Mouse (Mus musculus): Measurements from ENCODE around the gene Zfp691. TPM values are rescaled to one million over a fixed set of nuclear protein-coding genes. Genes with fewer than 3 reads are reported as not detected.
A peak's percentile ranks its signal among the peaks of the same experiment; 100 is the strongest.

Gene Zfp691
- total and polyA plus RNA-seq, 3 experiments: 6.7 to 9.9 TPM; not detected in 1

- TF ChIP-seq HCFC1 (IDR thresholded peaks at IDR 0.05; ENCODE audit: low read depth, low read length) (peak; percentile 100), SIN3A (IDR thresholded peaks at IDR 0.05; ENCODE audit: low read length) (peak; percentile 90), MYB (IDR thresholded peaks at IDR 0.05; ENCODE audit: low read depth, low read length) (no peak), POLR2AphosphoS5 (IDR thresholded peaks at IDR 0.05; ENCODE audit: borderline replicate concordance, low read depth, low read length) (peak; percentile 41; the same call in 1 of the 2 replicates)
Measured at GRCm38 (mm10) chr4:119173851-119174453, at the start of gene Zfp691 (continued).

- Histone ChIP-seq H3K4me1 (ENCODE audit: control insufficient read depth in 1 of 2, insufficient read depth in 2 of 2, low read length in 2 of 2) (peaks cover 0 to 12% of the 10 kb centered on the region in 2 experiments; a peak in 2 of 4 replicates), H3K79me2 (ENCODE audit: control insufficient read depth, insufficient read depth, low read length, poor library complexity) (no peaks in the 10 kb centered on the region), H3K27ac (ENCODE audit: control insufficient read depth, low read depth, low read length) (no peak overlapping the region), H3K9me3 (replicated peaks; ENCODE audit: insufficient read depth, low read length) (no peaks in the 10 kb centered on the region), H3K9ac (ENCODE audit: control insufficient read depth, low read depth, low read length, poor library complexity, severe bottlenecking) (no peak overlapping the region), H3K4me3 (ENCODE audit: control insufficient read depth in 1 of 2, insufficient read depth in 1 of 2, low read depth in 2 of 2, low read length in 2 of 2) (no peak overlapping the region), H3K36me3 (ENCODE audit: control insufficient read depth in 1 of 2, insufficient read depth in 2 of 2, low read length in 2 of 2) (peaks cover 0 to 15% of the 10 kb centered on the region in 2 experiments; a peak in 2 of 4 replicates), H3K27me3 (ENCODE audit: control insufficient read depth in 1 of 2, insufficient read depth in 2 of 2, low read length in 2 of 2) (no peaks in the 10 kb centered on the region)
- DNase-seq (ENCODE audit: low read depth, low spot score): peak; percentile 75
- TF ChIP-seq E2F4 (IDR thresholded peaks at IDR 0.05; ENCODE audit: borderline replicate concordance, low read depth, low read length) (no peak), ETS1 (IDR thresholded peaks at IDR 0.05; ENCODE audit: low read depth, low read length) (no peak), ELF1 (IDR thresholded peaks at IDR 0.05; ENCODE audit: low read depth, low read length) (peak; percentile 70; the same call in 1 of the 2 replicates), ZKSCAN1 (IDR thresholded peaks at IDR 0.05; ENCODE audit: low read depth, low read length) (no peak), MAX (IDR thresholded peaks at IDR 0.05; ENCODE audit: low read length) (no peak), CHD2 (IDR thresholded peaks at IDR 0.05; ENCODE audit: low read length) (no peak), JUND (IDR thresholded peaks at IDR 0.05; ENCODE audit: low read depth, low read length) (no peak), SIN3A (IDR thresholded peaks at IDR 0.05; ENCODE audit: low read length) (peak; percentile 61), MAZ (IDR thresholded peaks at IDR 0.05; ENCODE audit: low read depth, low read length) (no peak), POLR2AphosphoS2 (IDR thresholded peaks at IDR 0.05; ENCODE audit: low read length) (no peak), POLR2AphosphoS5 (IDR thresholded peaks at IDR 0.05; ENCODE audit: borderline replicate concordance, low read depth, low read length) (no peak), ZC3H11A (IDR thresholded peaks at IDR 0.05; ENCODE audit: low read depth, low read length) (peak; percentile 39), EP300 (IDR thresholded peaks at IDR 0.05; ENCODE audit: low read depth in 1 of 2, low read length in 2 of 2) (no peak), NRF1 (IDR thresholded peaks at IDR 0.05; ENCODE audit: insufficient read depth, low read depth, low read length, poor library complexity, severe bottlenecking) (no peak), KAT2A (conservative IDR thresholded peaks at IDR 0.05; ENCODE audit: low read depth, low read length) (no peak), USF1 (IDR thresholded peaks at IDR 0.05; ENCODE audit: low read depth, low read length) (no peak), ZNF384 (IDR thresholded peaks at IDR 0.05; ENCODE audit: low read depth, low read length) (peak; percentile 29; the same call in 1 of the 2 replicates), TBP (IDR thresholded peaks at IDR 0.05; ENCODE audit: low read depth, low read length) (no peak), RAD21 (IDR thresholded peaks at IDR 0.05; ENCODE audit: low read depth, low read length) (peak; percentile 73), RCOR1 (IDR thresholded peaks at IDR 0.05; ENCODE audit: low read depth, low read length) (0 out of 2 replicates have a peak, but pooled peaks have one; percentile 13), CTCF (IDR thresholded peaks at IDR 0.05 in 2 of 3, conservative IDR thresholded peaks at IDR 0.05 in 1 of 3; ENCODE audit: control insufficient read depth in 1 of 3, insufficient read depth in 1 of 3, low read depth in 2 of 3, low read length in 3 of 3, poor library complexity in 1 of 3, severe bottlenecking in 1 of 3) (peak; percentile 63 to 89 (median 85)), CHD1 (IDR thresholded peaks at IDR 0.05; ENCODE audit: low read depth, low read length) (no peak), NELFE (IDR thresholded peaks at IDR 0.05; ENCODE audit: low read depth, low read length) (no peak), MEF2A (IDR thresholded peaks at IDR 0.05; ENCODE audit: extremely low read depth, insufficient replicate concordance, low read depth, low read length, poor library complexity, severe bottlenecking) (no peak), GATA1 (IDR thresholded peaks at IDR 0.05; ENCODE audit: low read depth, low read length) (0 out of 2 replicates have a peak, but pooled peaks have one; percentile 12), UBTF (IDR thresholded peaks at IDR 0.05; ENCODE audit: borderline replicate concordance, insufficient read depth, low read depth, low read length) (no peak), TAL1 (IDR thresholded peaks at IDR 0.05; ENCODE audit: low read length) (no peak), HCFC1 (IDR thresholded peaks at IDR 0.05; ENCODE audit: low read depth, low read length) (0 out of 2 replicates have a peak, but pooled peaks have one; percentile 30), MYB (IDR thresholded peaks at IDR 0.05; ENCODE audit: low read depth, low read length) (no peak), ZMIZ1 (IDR thresholded peaks at IDR 0.05; ENCODE audit: low read depth, low read length) (no peak), MAFK (IDR thresholded peaks at IDR 0.05; ENCODE audit: borderline replicate concordance, low read depth, low read length) (no peak), USF2 (IDR thresholded peaks at IDR 0.05; ENCODE audit: borderline replicate concordance in 1 of 2, insufficient read depth in 1 of 2, low read depth in 1 of 2, low read length in 2 of 2) (no peak), TCF12 (IDR thresholded peaks at IDR 0.05; ENCODE audit: low read depth, low read length) (no peak)
Measured at GRCm38 (mm10) chr4:119223696-119224095, 49.7 kb upstream of the Zfp691 start.
